Mouse (Mus musculus) CH12.LX (cell line): ENCODE data around the gene St6galnac4.

ENCODE experiments used
- CHD2 ChIP-seq: IDR thresholded peaks from 2 replicates; pipeline ENCODE4 v1.6.1; 2011; ENCODE audit warnings: low read length, improper control_type of control experiment
- CTCF ChIP-seq, 2 experiments: IDR thresholded peaks in 1 of 2; conservative IDR thresholded peaks in 1 of 2; 2 replicates each; pipeline ENCODE4 v1.5.1; 2011 to 2012; ENCODE audit warnings: low read depth in 2 of 2, low read length in 2 of 2, improper control_type of control experiment in 1 of 2, inconsistent platforms in 1 of 2, mild to moderate bottlenecking in 1 of 2, moderate library complexity in 1 of 2
- EP300 ChIP-seq: IDR thresholded peaks from 2 replicates; pipeline ENCODE4 v1.6.1; 2011; ENCODE audit warnings: low read length, improper control_type of control experiment
- GABPA ChIP-seq: IDR thresholded peaks from 2 replicates; pipeline ENCODE4 v1.6.1; 2012; ENCODE audit warnings: low read depth, low read length, improper control_type of control experiment, inconsistent platforms; ENCODE audit not compliant: insufficient replicate concordance
- HCFC1 ChIP-seq: IDR thresholded peaks from 2 replicates; pipeline ENCODE4 v1.6.1; 2012; ENCODE audit warnings: low read depth, mild to moderate bottlenecking, inconsistent platforms, low read length, improper control_type of control experiment
- MAFK ChIP-seq: IDR thresholded peaks from 2 replicates; pipeline ENCODE4 v1.6.1; 2011; ENCODE audit warnings: low read length, improper control_type of control experiment; ENCODE audit not compliant: insufficient replicate concordance
- MAX ChIP-seq: IDR thresholded peaks from 2 replicates; pipeline ENCODE4 v1.6.1; 2011; ENCODE audit warnings: low read length, improper control_type of control experiment
- MAZ ChIP-seq: IDR thresholded peaks from 2 replicates; pipeline ENCODE4 v1.6.1; 2012; ENCODE audit warnings: low read depth, mild to moderate bottlenecking, inconsistent platforms, low read length, improper control_type of control experiment, moderate library complexity
- MYC ChIP-seq: IDR thresholded peaks from 2 replicates; pipeline ENCODE4 v1.6.1; 2011; ENCODE audit warnings: low read depth, mild to moderate bottlenecking, improper control_type of control experiment, low read length
- POLR2A ChIP-seq: IDR thresholded peaks from 2 replicates; pipeline ENCODE4 v1.6.1; 2011; ENCODE audit warnings: low read depth, mild to moderate bottlenecking, improper control_type of control experiment, low read length
- ZMIZ1 ChIP-seq: IDR thresholded peaks from 2 replicates; pipeline ENCODE4 v1.6.1; 2012; ENCODE audit warnings: low read depth, mild to moderate bottlenecking, inconsistent platforms, low read length, improper control_type of control experiment

- TF ChIP-seq CTCF (conservative IDR thresholded peaks at IDR 0.05 in 1 of 2, IDR thresholded peaks at IDR 0.05 in 1 of 2; ENCODE audit: low read depth in 2 of 2, low read length in 2 of 2) (no peak), CHD2 (no peak), MAX (no peak), ZMIZ1 (no peak), MYC (no peak), POLR2A (no peak), EP300 (no peak), MAFK (no peak), MAZ (no peak), GABPA (no peak), HCFC1 (no peak)
Measured at GRCm38 (mm10) chr2:32539452-32539981, 47.4 kb upstream of the St6galnac4 start.
